Mouse (Mus musculus): ENCODE data around the gene Twf2. TPM values are rescaled to one million over a fixed set of nuclear protein-coding genes. Genes with fewer than 3 reads are reported as not detected.

The Twf2 gene
- polyA plus RNA-seq, 1 experiment, result 29.7 TPM

DNA sequence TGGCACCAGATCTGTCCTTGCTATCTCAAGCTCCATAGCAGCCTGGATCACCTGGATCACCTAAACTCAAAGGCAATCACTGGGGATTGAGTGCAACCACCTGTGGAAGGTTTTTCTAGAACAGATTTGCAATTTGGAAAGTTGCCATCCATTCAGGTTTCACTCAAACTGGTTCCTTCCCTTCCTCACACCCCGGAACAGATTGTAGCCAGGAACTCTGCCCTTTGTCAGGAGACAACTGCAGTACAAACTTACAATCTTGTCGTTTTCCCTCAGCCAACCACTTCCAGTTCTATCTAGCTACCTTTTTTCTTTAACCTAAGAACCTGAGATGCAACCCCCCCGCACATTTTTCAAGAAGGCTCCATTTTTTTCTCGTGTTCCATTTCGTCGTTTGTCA is 33.0 kb upstream of the Twf2 start:
- WGBS, result 27% methylated on average over 6 of the region's 6 CpGs
- peak overlapping the region; percentile 1; the same call in 1 of the 2 replicates for H3K27ac ChIP-seq (ENCODE audit: insufficient read depth, low read depth, low read length)
- H3K36me3 ChIP-seq (ENCODE audit: control insufficient read depth, insufficient read depth, low read length), result no peaks in the 10 kb centered on the region
- no peak for TF ChIP-seq POLR2A (IDR thresholded peaks at IDR 0.05; ENCODE audit: low read depth, low read length)
- no peaks in the 10 kb centered on the region for H3K27me3 ChIP-seq (replicated peaks; ENCODE audit: control insufficient read depth, insufficient read depth, low read length)
- peaks cover 16% of the 10 kb centered on the region for H3K4me1 ChIP-seq (ENCODE audit: control insufficient read depth, insufficient read depth, low read length)
- H3K4me3 ChIP-seq (ENCODE audit: insufficient read depth, low read depth, low read length), result no peak overlapping the region
- peak; percentile 68 for DNase-seq

DNA sequence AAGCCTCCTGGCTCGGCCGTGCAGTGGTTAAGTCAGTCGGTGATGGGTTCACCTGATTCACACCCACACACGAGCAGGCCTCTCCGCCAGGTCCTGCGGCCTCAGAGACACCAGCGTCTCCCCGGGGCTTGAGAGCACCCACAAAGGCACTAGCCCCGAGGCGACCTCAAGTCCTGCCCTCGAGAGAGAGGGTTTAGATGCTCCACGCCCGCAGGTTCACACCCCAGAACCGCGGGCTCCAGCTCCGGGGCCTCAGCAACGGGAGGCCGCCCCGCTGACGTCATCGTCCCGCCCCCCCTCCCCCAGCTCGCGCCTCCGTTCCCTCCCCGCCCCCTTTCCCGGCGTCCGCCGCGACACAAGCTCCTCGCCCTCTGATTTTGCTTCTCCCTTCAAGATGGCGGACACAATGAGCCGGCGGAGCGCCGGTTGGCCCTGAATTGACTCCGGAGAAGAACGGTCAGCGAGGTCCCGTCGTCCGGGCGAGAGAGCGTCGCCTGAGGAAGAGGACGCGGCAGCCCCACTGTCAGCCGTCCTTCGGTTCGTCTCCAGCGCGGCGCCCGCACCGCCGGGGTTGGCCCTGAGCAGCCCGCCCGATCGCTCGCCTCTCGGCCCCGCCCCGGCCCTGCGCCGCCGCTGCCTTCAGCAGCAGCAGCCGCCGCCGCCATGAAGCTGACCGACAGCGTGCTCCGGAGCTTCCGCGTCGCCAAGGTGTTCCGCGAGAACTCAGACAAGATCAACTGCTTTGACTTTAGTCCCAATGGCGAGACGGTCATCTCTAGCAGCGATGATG is 32.2 kb upstream of the Twf2 start, which contains the start of gene Wdr82:
Gene Wdr82 (plus strand): TSS at position 373 of the 790 bp plus-strand sequence.
- H3K36me3 ChIP-seq (ENCODE audit: control insufficient read depth, insufficient read depth, low read length), result no peaks in the 10 kb centered on the region
- H3K4me3 ChIP-seq (ENCODE audit: insufficient read depth, low read depth, low read length), result peak within 1 kb of the TSS; percentile 80
- TF ChIP-seq POLR2A (IDR thresholded peaks at IDR 0.05; ENCODE audit: low read depth, low read length) (peak; percentile 81), CTCF (conservative IDR thresholded peaks at IDR 0.05; ENCODE audit: insufficient read depth, insufficient read length, low read depth, low read length) (no peak)
- no peaks in the 10 kb centered on the region for H3K27me3 ChIP-seq (replicated peaks; ENCODE audit: control insufficient read depth, insufficient read depth, low read length)
- peak; percentile 95 for DNase-seq
- WGBS, result under 1% methylated on average over 81 of the region's 81 CpGs
- peaks cover 20% of the 10 kb centered on the region for H3K4me1 ChIP-seq (ENCODE audit: control insufficient read depth, insufficient read depth, low read length)
- H3K27ac ChIP-seq (ENCODE audit: insufficient read depth, low read depth, low read length), result peak within 1 kb of the TSS; percentile 94

DNA sequence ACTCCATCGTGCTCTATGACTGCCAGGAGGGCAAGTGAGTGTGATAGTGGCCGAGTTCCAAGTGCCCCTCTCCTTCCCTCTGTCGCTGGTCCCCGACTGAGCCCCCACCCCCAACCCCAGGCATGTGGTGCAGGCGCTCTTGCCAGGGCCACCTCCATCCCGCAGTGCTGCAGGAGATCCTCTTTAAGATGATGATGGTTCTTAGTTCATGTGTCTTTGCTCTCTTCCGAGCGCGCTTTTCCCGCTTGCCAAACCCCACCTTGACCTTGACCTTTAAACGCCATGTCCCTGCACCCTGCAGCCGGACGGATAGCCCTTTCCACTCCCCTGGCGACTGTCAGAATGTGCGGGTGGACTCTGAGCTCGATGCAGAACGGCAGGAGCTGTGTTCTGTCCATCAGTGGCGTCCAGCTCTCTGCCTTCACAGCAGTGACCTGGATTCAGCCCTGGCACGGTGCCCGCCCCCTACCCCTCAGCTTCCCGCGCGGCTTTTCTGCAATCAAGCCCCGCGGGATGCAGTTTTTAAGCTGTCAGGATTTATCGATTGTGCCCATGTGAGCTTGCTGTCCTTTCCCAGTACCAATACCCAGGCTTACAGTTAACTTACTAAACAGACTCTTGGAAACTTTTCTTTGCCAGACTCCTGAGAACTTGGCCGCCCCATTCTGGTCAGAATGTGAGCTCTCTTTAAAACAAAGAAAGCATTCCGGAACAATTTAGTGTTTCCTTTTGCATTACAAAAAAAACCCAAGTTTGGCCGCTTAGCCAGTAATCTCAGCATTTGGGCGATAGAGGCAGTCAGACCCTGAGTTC is 31.4 kb upstream of the Twf2 start:
- peak; percentile 91 for DNase-seq
- Histone ChIP-seq H3K36me3 (ENCODE audit: control insufficient read depth, insufficient read depth, low read length) (no peaks in the 10 kb centered on the region), H3K27ac (ENCODE audit: insufficient read depth, low read depth, low read length) (peak overlapping the region; percentile 94), H3K4me1 (ENCODE audit: control insufficient read depth, insufficient read depth, low read length) (peaks cover 24% of the 10 kb centered on the region), H3K27me3 (replicated peaks; ENCODE audit: control insufficient read depth, insufficient read depth, low read length) (no peaks in the 10 kb centered on the region), H3K4me3 (ENCODE audit: insufficient read depth, low read depth, low read length) (peak overlapping the region; percentile 80)
- TF ChIP-seq POLR2A (IDR thresholded peaks at IDR 0.05; ENCODE audit: low read depth, low read length) (no peak), CTCF (conservative IDR thresholded peaks at IDR 0.05; ENCODE audit: insufficient read depth, insufficient read length, low read depth, low read length) (no peak)
- WGBS, result 1% methylated on average over 30 of the region's 30 CpGs

DNA sequence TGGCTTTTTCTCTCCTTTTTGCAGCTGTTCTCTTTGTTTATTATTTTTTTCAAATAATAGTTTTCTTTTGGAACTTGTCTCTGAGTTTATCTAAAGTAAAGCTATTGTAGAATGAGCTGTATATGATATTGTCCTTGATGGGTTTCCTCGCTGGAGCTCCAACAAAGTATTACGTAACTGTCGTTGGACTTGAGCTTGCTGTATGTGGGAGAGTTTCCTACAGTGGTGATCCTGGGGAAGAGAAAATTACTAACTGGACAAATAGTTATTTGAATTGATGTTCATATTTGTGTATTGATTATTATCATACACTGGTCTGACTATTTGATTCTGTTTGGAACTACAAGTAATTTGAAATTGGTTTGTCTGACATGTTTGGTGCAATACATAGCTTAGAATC is 30.4 kb upstream of the Twf2 start:
- H3K27ac ChIP-seq (ENCODE audit: insufficient read depth, low read depth, low read length), result no peak overlapping the region
- no peak for DNase-seq
- TF ChIP-seq CTCF (conservative IDR thresholded peaks at IDR 0.05; ENCODE audit: insufficient read depth, insufficient read length, low read depth, low read length) (no peak), POLR2A (IDR thresholded peaks at IDR 0.05; ENCODE audit: low read depth, low read length) (no peak)
- peak overlapping the region; percentile 80; the same call in 1 of the 2 replicates for H3K4me3 ChIP-seq (ENCODE audit: insufficient read depth, low read depth, low read length)
- 3% methylated on average over 3 of the region's 3 CpGs for WGBS
- H3K4me1 ChIP-seq (ENCODE audit: control insufficient read depth, insufficient read depth, low read length), result peaks cover 24% of the 10 kb centered on the region
- H3K27me3 ChIP-seq (replicated peaks; ENCODE audit: control insufficient read depth, insufficient read depth, low read length), result no peaks in the 10 kb centered on the region
- H3K36me3 ChIP-seq (ENCODE audit: control insufficient read depth, insufficient read depth, low read length), result peaks cover 4% of the 10 kb centered on the region

DNA sequence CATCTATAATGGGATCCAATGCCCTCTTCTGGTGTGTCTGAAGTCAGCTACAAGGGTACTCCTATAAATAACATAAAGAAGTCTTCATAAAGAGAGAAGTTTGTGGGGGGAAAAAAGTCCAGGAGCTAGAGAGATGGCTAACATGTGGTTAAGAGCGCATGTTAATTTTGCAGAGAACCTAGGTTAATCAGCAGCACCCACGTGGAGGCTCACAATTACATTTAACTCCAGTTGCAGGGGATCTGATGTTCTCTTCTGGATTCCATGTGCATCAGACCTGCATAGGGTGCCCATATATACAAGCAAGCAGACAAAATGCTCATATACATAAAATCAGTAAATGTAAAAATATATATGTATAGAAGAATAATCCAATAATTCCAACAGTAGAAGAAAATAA is 29.5 kb upstream of the Twf2 start:
- DNase-seq, result no peak
- Histone ChIP-seq H3K27ac (ENCODE audit: insufficient read depth, low read depth, low read length) (no peak overlapping the region), H3K4me3 (ENCODE audit: insufficient read depth, low read depth, low read length) (no peak overlapping the region), H3K4me1 (ENCODE audit: control insufficient read depth, insufficient read depth, low read length) (peaks cover 24% of the 10 kb centered on the region), H3K36me3 (ENCODE audit: control insufficient read depth, insufficient read depth, low read length) (peaks cover 4% of the 10 kb centered on the region), H3K27me3 (replicated peaks; ENCODE audit: control insufficient read depth, insufficient read depth, low read length) (no peaks in the 10 kb centered on the region)
- 22% methylated on average over 2 of the region's 2 CpGs for WGBS
- TF ChIP-seq POLR2A (IDR thresholded peaks at IDR 0.05; ENCODE audit: low read depth, low read length) (no peak), CTCF (conservative IDR thresholded peaks at IDR 0.05; ENCODE audit: insufficient read depth, insufficient read length, low read depth, low read length) (no peak)

DNA sequence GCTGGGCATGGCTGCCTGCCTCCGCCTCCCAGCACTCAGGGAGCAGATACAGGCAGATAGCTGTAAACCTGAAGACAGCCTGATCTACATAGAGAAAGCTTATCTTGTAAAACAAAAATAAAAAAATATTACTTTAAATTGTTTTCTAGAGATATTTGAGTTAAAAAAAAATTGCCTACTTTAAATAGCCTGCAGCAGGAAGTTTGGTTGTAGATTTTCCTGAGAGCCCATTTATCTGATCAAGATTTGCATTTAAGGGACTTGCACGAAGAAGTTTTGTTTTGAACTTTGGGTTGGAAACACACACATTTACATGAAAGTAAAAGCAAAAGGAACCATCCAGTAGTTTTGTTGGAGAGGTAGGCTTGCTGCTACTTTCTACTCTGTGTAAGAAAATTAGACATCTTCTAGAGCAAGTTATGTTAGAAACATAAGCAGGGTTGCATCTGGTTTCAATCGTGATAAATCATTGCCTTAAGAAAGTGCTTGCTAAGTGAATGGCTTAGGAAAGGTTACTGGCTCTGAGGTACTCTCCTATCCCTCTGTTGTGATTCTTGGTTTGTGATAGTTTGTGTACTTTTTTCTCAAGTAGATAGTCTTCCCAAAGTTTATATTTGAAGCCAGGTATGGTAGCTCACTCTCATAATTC is 27.2 kb upstream of the Twf2 start:
- peaks cover 6% of the 10 kb centered on the region for H3K36me3 ChIP-seq (ENCODE audit: control insufficient read depth, insufficient read depth, low read length)
- no peak overlapping the region for H3K27ac ChIP-seq (ENCODE audit: insufficient read depth, low read depth, low read length)
- DNase-seq, result no peak
- H3K4me1 ChIP-seq (ENCODE audit: control insufficient read depth, insufficient read depth, low read length), result peaks cover 17% of the 10 kb centered on the region
- H3K4me3 ChIP-seq (ENCODE audit: insufficient read depth, low read depth, low read length), result no peak overlapping the region
- 21% methylated on average over 3 of the region's 3 CpGs for WGBS
- TF ChIP-seq CTCF (conservative IDR thresholded peaks at IDR 0.05; ENCODE audit: insufficient read depth, insufficient read length, low read depth, low read length), result no peak
- no peak for TF ChIP-seq POLR2A (IDR thresholded peaks at IDR 0.05; ENCODE audit: low read depth, low read length)
- no peaks in the 10 kb centered on the region for H3K27me3 ChIP-seq (replicated peaks; ENCODE audit: control insufficient read depth, insufficient read depth, low read length)

All from kidney, adult 2 months (tissue).